Mouse (Mus musculus) lung, embryonic 14.5 days (tissue): ENCODE results near the gene Lama2. TPM values are rescaled to one million over a fixed set of nuclear protein-coding genes. Genes with fewer than 3 reads are reported as not detected.
A peak's percentile ranks its signal among the peaks of the same experiment; 100 is the strongest.
"Not testable (repeated sequence)": the region's sequence is repeated elsewhere in the genome, so short reads cannot be mapped to it uniquely, and the experiment has no call there.

Experiments used
- ATAC-seq: fragments of 200-750 bp; cut with Nextera tagmentation; 2 replicates; pipeline ENCODE4 v1.8.0; 2017; ENCODE audit warnings: mild to moderate bottlenecking, moderate TSS enrichment, moderate library complexity; ENCODE audit not compliant: insufficient read depth
- DNase-seq: peaks from one replicate; pipeline ENCODE4 v3.0.0-alpha.2; 2015
- H3K27ac ChIP-seq: fragments of 300-500 bp; sonication (generic); 2 replicates; pipeline ENCODE4 v1.5.1; 2014; ENCODE audit warnings: low read depth, mild to moderate bottlenecking, moderate library complexity
- H3K27me3 ChIP-seq: fragments of 300-500 bp; sonication (generic); 2 replicates; pipeline ENCODE4 v1.6.1; 2014; ENCODE audit warnings: low read length, control low read depth; ENCODE audit not compliant: insufficient read depth
- H3K36me3 ChIP-seq: fragments of 300-500 bp; sonication (generic); 2 replicates; pipeline ENCODE4 v1.6.1; 2014; ENCODE audit warnings: control low read depth; ENCODE audit not compliant: insufficient read depth
- H3K4me1 ChIP-seq: fragments of 300-500 bp; sonication (generic); 2 replicates; pipeline ENCODE4 v1.6.1; 2014; ENCODE audit warnings: antibody characterized with exemption, control low read depth; ENCODE audit not compliant: insufficient read depth
- H3K4me2 ChIP-seq: fragments of 300-500 bp; sonication (generic); 2 replicates; pipeline ENCODE4 v1.6.1; 2014; ENCODE audit warnings: mild to moderate bottlenecking
- H3K4me3 ChIP-seq: fragments of 300-500 bp; sonication (generic); 2 replicates; pipeline ENCODE4 v1.5.1; 2014; ENCODE audit warnings: low read depth, low read length
- H3K9ac ChIP-seq: fragments of 300-500 bp; sonication (generic); 2 replicates; pipeline ENCODE4 v1.6.1; 2014
- H3K9me3 ChIP-seq: fragments of 300-500 bp; sonication (generic); 2 replicates; pipeline ENCODE4 v1.6.1; 2016; ENCODE audit warnings: low read depth, low read length, control low read depth
- CTCF ChIP-seq: IDR thresholded peaks from 2 replicates; pipeline ENCODE4 v1.5.1; 2016; ENCODE audit warnings: antibody characterized with exemption, low read depth
- WGBS: fragments of 180-500 bp; shearing (Covaris S2); extraction: QIAGEN DNeasy Blood & Tissue Kit; methylation state at CpG from one replicate; pipeline ENCODE4 v1.1.7; 2014; 5-methylcytosine and 5-hydroxymethylcytosine counted together
- polyA plus RNA-seq: library from polyadenylated mRNA; unstranded; fragments of >200 nt; fragmentation: Nextera tagmentation; extraction: Ambion mirVana; gene quantifications from 2 replicates; pipeline ENCODE4 v1.2.1, GENCODE M21; 2014

The Lama2 gene
- polyA plus RNA-seq, 1 experiment from 2014 or later: 15.9 TPM

- Histone ChIP-seq H3K4me2 (no peak overlapping the region), H3K9ac (no peak overlapping the region), H3K9me3 (no peaks in the 10 kb centered on the region), H3K4me1 (no peaks in the 10 kb centered on the region), H3K4me3 (no peak overlapping the region), H3K36me3 (no peaks in the 10 kb centered on the region), H3K27ac (no peak overlapping the region), H3K27me3 (no peaks in the 10 kb centered on the region)
- ATAC-seq (no peak), DNase-seq (no peak)
- WGBS: 62% methylated on average over 6 of the region's 6 CpGs
- TF ChIP-seq CTCF: no peak
Measured at GRCm38 (mm10) chr10:26995987-26996386, 623.6 kb downstream of the Lama2 start.

GRCm38 (mm10) chr10:26995182-26995975 is 624.2 kb downstream of the Lama2 start:
- Histone ChIP-seq H3K36me3 (no peaks in the 10 kb centered on the region), H3K4me1 (no peaks in the 10 kb centered on the region), H3K27me3 (no peaks in the 10 kb centered on the region), H3K27ac (no peak overlapping the region), H3K9ac (no peak overlapping the region), H3K4me3 (no peak overlapping the region), H3K4me2 (no peak overlapping the region), H3K9me3 (no peaks in the 10 kb centered on the region)
- ATAC-seq (no peak), DNase-seq (peak; percentile 80)
- WGBS: 71% methylated on average over 8 of the region's 8 CpGs
- peak; percentile 81 for TF ChIP-seq CTCF

- TF ChIP-seq CTCF: no peak
- Histone ChIP-seq H3K4me1 (no peaks in the 10 kb centered on the region), H3K36me3 (no peaks in the 10 kb centered on the region), H3K9me3 (no peaks in the 10 kb centered on the region), H3K27me3 (no peaks in the 10 kb centered on the region), H3K4me2 (no peak overlapping the region), H3K4me3 (no peak overlapping the region), H3K9ac (no peak overlapping the region), H3K27ac (no peak overlapping the region)
- 62% methylated on average over 8 of the region's 8 CpGs for WGBS
- DNase-seq: no peak
- no peak for ATAC-seq
Measured at GRCm38 (mm10) chr10:26993971-26994761, 625.4 kb downstream of the Lama2 start.

GRCm38 (mm10) chr10:26985451-26985850 is 634.1 kb downstream of the Lama2 start:
- ATAC-seq (no peak; the same call in 1 of the 2 replicates), DNase-seq (no peak)
- 16% methylated on average over 1 of the region's 1 CpGs for WGBS
- Histone ChIP-seq H3K27me3 (no peaks in the 10 kb centered on the region), H3K9ac (no peak overlapping the region), H3K4me1 (no peaks in the 10 kb centered on the region), H3K4me2 (no peak overlapping the region), H3K27ac (no peak overlapping the region), H3K9me3 (no peaks in the 10 kb centered on the region), H3K4me3 (no peak overlapping the region), H3K36me3 (no peaks in the 10 kb centered on the region)
- TF ChIP-seq CTCF: no peak

- not testable (repeated sequence) for H3K4me3 ChIP-seq, ATAC-seq, H3K9me3 ChIP-seq, H3K4me2 ChIP-seq, H3K4me1 ChIP-seq, H3K27me3 ChIP-seq, H3K27ac ChIP-seq, H3K9ac ChIP-seq, H3K36me3 ChIP-seq
- WGBS: 73% methylated on average over 5 of the region's 5 CpGs
- DNase-seq: peak; percentile 8
Measured at GRCm38 (mm10) chr10:26984082-26984481, 635.5 kb downstream of the Lama2 start.

GRCm38 (mm10) chr10:26983583-26983982 is 636.0 kb downstream of the Lama2 start:
- H3K27ac ChIP-seq: no peak overlapping the region
- no peak for DNase-seq
- no peak overlapping the region for H3K4me3 ChIP-seq
- H3K9me3 ChIP-seq: no peaks in the 10 kb centered on the region
- no peak for ATAC-seq
- no peaks in the 10 kb centered on the region for H3K27me3 ChIP-seq
- 91% methylated on average over 1 of the region's 1 CpGs for WGBS
- H3K4me1 ChIP-seq: no peaks in the 10 kb centered on the region
- no peak overlapping the region for H3K4me2 ChIP-seq
- H3K36me3 ChIP-seq: no peaks in the 10 kb centered on the region
- H3K9ac ChIP-seq: no peak overlapping the region
- TF ChIP-seq CTCF: no peak

GRCm38 (mm10) chr10:26982621-26983020 is 636.9 kb downstream of the Lama2 start:
- no peak overlapping the region for H3K4me2 ChIP-seq
- DNase-seq (no peak), ATAC-seq (no peak)
- H3K9ac ChIP-seq: no peak overlapping the region
- H3K27ac ChIP-seq: no peak overlapping the region
- no peaks in the 10 kb centered on the region for H3K9me3 ChIP-seq
- 80% methylated on average over 2 of the region's 2 CpGs for WGBS
- H3K4me1 ChIP-seq: no peaks in the 10 kb centered on the region
- H3K4me3 ChIP-seq: no peak overlapping the region
- H3K27me3 ChIP-seq: no peaks in the 10 kb centered on the region
- H3K36me3 ChIP-seq: no peaks in the 10 kb centered on the region
- no peak for TF ChIP-seq CTCF
